Mouse (Mus musculus) kidney, postnatal 36 days (tissue): Measurements from ENCODE around the gene P4htm.

Experiments used
- DNase-seq, 2 experiments: peaks; one replicate each; pipeline ENCODE4 v3.0.0; 2021 to 2022; ENCODE audit warnings: mixed read lengths in 2 of 2

P4htm gene

DNA sequence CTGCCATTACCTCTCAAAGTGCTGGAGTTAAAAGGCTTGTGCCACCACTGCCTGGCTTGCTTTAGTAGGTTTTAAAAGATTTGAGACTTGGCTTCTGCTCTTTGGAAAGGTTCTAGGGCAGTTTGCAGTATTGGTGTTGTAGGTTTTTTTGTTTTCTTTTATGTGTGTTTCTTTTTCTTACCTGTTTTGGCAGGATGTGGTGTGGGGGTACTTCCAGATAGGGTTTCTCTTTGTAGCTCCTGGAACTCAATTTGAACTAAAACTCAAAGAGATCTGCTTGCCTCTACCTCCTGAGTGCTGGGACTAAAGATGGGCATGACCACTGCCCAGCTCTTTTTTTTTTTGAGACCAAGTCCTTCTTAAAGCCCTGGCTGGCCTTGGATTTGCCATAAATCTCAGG lies 56.6 kb downstream of the P4htm start:
- no peak for DNase-seq

DNA sequence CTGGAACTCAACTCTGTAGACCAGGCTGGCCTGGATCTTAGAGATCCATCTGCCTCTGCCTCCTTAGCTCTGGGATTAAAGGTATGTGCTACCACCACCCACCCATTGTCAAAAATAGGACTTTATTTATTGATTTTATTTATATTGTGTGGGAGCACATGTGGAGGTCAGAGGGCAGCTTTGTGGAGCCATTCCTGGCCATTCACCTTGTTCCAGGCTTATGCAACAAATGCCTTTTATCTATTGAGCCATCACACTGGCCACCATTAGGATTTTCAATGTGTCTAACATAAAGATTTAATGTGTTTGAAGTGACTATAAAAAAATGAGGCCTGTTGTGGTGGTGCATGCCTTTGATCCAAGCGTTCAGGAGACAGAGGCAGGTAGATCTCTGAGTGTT lies 66.0 kb downstream of the P4htm start:
- DNase-seq, result no peak

GRCm38 (mm10) chr9:108530954-108531353 lies 66.5 kb downstream of the P4htm start:
- DNase-seq, result no peak
